Mouse (Mus musculus) left cerebral cortex, postnatal 10 days (tissue): Measurements from ENCODE around the gene Fam189a1. TPM values are rescaled to one million over a fixed set of nuclear protein-coding genes. Genes with fewer than 3 reads are reported as not detected.
A peak's percentile ranks its signal among the peaks of the same experiment; 100 is the strongest.

ENCODE experiments used
- DNase-seq, 2 experiments: peaks; one replicate each; pipeline ENCODE4 v3.0.0; 2021 to 2022; ENCODE audit warnings: low spot score in 2 of 2, mixed read lengths in 1 of 2; ENCODE audit errors: extremely low spot score in 1 of 2
- intact Hi-C: fragments of 180-260 bp; cut with DNase I; formaldehyde crosslinking; loops from one replicate; pipeline ENCODE4 v1.15.1; 2025
- total RNA-seq, 2 experiments: library from RNA; stranded (reverse); gene quantifications; 2 replicates each; pipeline ENCODE4 v1.2.3; 2021

Fam189a1 gene
- total RNA-seq, 2 experiments from 2014 or later, result 52.2 to 59.0 TPM

GRCm38 (mm10) chr7:64792031-64792430 lies 364.3 kb downstream of the Fam189a1 start:
- no peak for DNase-seq
- intact Hi-C loops, result no loop called here

- intact Hi-C loops, result no loop called here
- DNase-seq, result no peak
Observed at GRCm38 (mm10) chr7:64791145-64791544, 365.2 kb downstream of the Fam189a1 start.

GRCm38 (mm10) chr7:64785040-64785439 lies 371.3 kb downstream of the Fam189a1 start:
- no peak for DNase-seq
- intact Hi-C loops, result no loop called here

- intact Hi-C loops, result no loop called here
- DNase-seq, result peak in 1 of 2 experiments; percentile 28
Observed at GRCm38 (mm10) chr7:64779501-64779900, 376.9 kb downstream of the Fam189a1 start.

GRCm38 (mm10) chr7:64776708-64777489 lies 379.5 kb downstream of the Fam189a1 start:
- no peak for DNase-seq
- intact Hi-C loops, result no loop called here

GRCm38 (mm10) chr7:64773465-64773864 lies 382.9 kb downstream of the Fam189a1 start:
- DNase-seq, result no peak

GRCm38 (mm10) chr7:64770779-64771390 lies 385.5 kb downstream of the Fam189a1 start:
- intact Hi-C loops, result no loop called here
- DNase-seq, result no peak

More at GRCm38 (mm10) chr7:64773465-64773864, 382.9 kb downstream of the Fam189a1 start:
- intact Hi-C loops, result no loop called here

GRCm38 (mm10) chr7:64769768-64770167 lies 386.6 kb downstream of the Fam189a1 start:
- intact Hi-C loops, result no loop called here
- no peak for DNase-seq

- no peak for DNase-seq
- intact Hi-C loops, result no loop called here
Observed at GRCm38 (mm10) chr7:64765595-64765994, 390.8 kb downstream of the Fam189a1 start.

- DNase-seq, result no peak
- intact Hi-C loops, result no loop called here
Observed at GRCm38 (mm10) chr7:64755141-64755540, 401.2 kb downstream of the Fam189a1 start.

- intact Hi-C loops, result no loop called here
- no peak for DNase-seq
Observed at GRCm38 (mm10) chr7:64754161-64754560, 402.2 kb downstream of the Fam189a1 start.

- intact Hi-C loops, result no loop called here
- no peak for DNase-seq
Observed at GRCm38 (mm10) chr7:64753678-64754077, 402.7 kb downstream of the Fam189a1 start.

GRCm38 (mm10) chr7:64752133-64752532 lies 404.2 kb downstream of the Fam189a1 start:
- intact Hi-C loops, result no loop called here
- DNase-seq, result no peak

- intact Hi-C loops, result no loop called here
- DNase-seq, result peak; percentile 66 to 78
Observed at GRCm38 (mm10) chr7:64751465-64751864, 404.9 kb downstream of the Fam189a1 start.

- intact Hi-C loops, result loop anchor here (5.0 to 10.0 kb wide), 4 partner anchors 241 to 989 kb away; partner anchors contain the start of genes Apba2, Mcee and Mphosph10
- no peak for DNase-seq
Observed at GRCm38 (mm10) chr7:64743610-64744009, 412.8 kb downstream of the Fam189a1 start.

- intact Hi-C loops, result loop anchor here (5.0 to 10.0 kb wide), 4 partner anchors 239 to 987 kb away; partner anchors contain the start of genes Apba2, Mcee and Mphosph10
- DNase-seq, result peak; percentile 88 to 91
Observed at GRCm38 (mm10) chr7:64741333-64742307, 414.8 kb downstream of the Fam189a1 start.

GRCm38 (mm10) chr7:64739131-64739530 lies 417.2 kb downstream of the Fam189a1 start:
- no peak for DNase-seq
- intact Hi-C loops, result no loop called here

- DNase-seq, result peak; percentile 71
- intact Hi-C loops, result loop anchor here (5.0 kb wide), 3 partner anchors 102 to 227 kb away; partner anchors contain the start of gene Apba2
Observed at GRCm38 (mm10) chr7:64729785-64730184, 426.6 kb downstream of the Fam189a1 start.

- intact Hi-C loops, result loop anchor here (5.0 kb wide), 3 partner anchors 102 to 227 kb away; partner anchors contain the start of gene Apba2
- no peak for DNase-seq
Observed at GRCm38 (mm10) chr7:64728816-64729215, 427.6 kb downstream of the Fam189a1 start.
